Mouse (Mus musculus): Measurements from ENCODE around the gene Ccnk.

DNA sequence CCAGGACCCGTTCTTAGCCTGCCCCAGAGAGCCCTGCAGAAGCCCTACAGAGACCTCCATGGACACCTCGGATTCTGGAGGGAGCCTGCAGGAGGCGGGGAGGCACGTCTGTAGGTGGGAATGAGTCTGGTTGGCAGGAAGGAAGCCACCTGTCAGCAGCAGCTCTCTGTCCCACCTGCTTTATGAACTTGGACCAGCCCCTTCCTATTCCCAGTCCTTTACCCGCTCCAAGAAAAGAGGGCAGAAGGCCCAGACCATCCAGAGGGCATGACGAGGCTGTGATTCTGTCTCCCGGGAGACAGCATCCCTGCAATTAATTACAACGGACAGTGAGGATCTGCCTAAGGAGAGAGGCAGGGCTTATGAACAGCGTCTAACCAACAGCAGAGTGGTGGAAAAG lies 52.5 kb downstream of the Ccnk start:
- TF ChIP-seq CTCF (IDR thresholded peaks at IDR 0.05; ENCODE audit: low read depth, low read length) (no peak), POLR2A (IDR thresholded peaks at IDR 0.05; ENCODE audit: borderline replicate concordance, low read depth, low read length) (no peak)
